Mouse (Mus musculus) megakaryocyte-erythroid progenitor cell, adult 5-6 weeks (primary cell): ENCODE results near the gene Stk32c. TPM values are rescaled to one million over a fixed set of nuclear protein-coding genes. Genes with fewer than 3 reads are reported as not detected.

Source experiments
- ATAC-seq: replicated peaks from 2 replicates; pipeline ENCODE4 v1.8.0; 2016; ENCODE audit warnings: mild to moderate bottlenecking, inconsistent platforms; ENCODE audit not compliant: severe bottlenecking, poor library complexity, low FRiP score, low TSS enrichment
- total RNA-seq, 2 experiments: library from RNA; stranded (forward) in 1 of 2; stranded (reverse) in 1 of 2; fragments of 200-1000, 215-1000 nt in 1 of 2; fragments of >200 nt in 1 of 2; fragmentation: Nextera tagmentation in 1 of 2; gene quantifications; 2 replicates each; pipeline ENCODE4 v1.2.3; 2014 to 2017

Gene Stk32c
- total RNA-seq, 2 experiments from 2014 or later, result not detected

DNA sequence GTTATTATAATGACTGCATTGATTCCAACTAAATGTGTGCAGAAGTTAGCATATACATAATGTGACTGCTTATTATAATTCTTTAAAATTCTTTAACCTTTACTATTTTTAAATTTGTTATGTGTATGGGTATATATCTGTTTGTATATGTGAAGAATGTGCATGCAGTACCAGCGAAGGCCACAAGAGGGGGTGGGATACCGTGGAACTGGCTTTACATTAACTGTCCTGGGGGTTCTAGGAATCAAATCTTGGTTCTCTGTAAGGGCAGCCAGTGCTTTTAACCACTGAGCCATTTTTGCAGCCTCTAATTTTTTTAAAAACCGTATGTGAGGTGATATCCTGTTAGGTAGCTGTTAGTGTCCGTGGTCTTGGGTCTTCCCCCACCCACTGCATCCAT is 132.4 kb downstream of the Stk32c start:
- ATAC-seq, result no peak

DNA sequence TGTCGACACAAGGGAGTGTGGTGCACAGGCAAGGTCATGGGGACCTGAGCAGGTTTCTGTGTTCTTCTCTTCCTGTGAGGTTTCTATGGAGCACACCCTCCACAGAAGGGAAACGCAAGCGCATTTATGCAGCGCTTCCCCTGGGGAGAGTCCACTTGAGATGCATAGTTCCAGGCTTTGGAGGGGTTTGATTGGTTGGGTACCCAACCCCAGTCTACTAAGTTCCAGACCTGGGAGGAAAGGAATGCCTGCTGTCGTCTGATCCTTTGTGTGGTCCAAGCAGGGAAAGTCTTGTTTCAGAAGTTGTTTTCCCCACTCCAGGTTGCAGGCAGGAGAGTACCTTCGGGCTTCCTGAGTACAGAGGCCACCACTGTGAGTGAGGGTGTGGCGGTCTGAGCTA is 134.0 kb downstream of the Stk32c start:
- no peak for ATAC-seq

DNA sequence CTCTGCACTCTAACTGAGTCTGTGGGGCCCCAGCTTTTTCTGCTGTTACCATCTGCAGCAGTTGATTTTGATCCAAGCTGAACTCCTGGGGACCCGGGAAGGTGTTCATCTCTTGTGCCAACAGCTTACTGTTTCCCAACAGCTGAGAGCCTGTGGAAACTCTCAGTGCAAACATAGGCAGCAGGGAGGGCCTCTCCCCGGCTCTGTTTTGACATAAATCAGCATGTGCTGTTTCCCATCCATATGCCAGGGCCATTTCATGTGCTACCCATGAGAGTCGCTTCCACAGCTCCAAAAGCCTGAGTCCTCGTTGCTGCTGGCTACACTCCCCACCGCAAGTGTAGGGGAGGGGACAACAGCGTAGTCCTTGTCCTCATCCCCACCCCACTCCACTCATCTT is 134.9 kb downstream of the Stk32c start:
- ATAC-seq, result no peak

GRCm38 (mm10) chr7:139077283-139077682 is 135.8 kb downstream of the Stk32c start:
- ATAC-seq, result no peak

DNA sequence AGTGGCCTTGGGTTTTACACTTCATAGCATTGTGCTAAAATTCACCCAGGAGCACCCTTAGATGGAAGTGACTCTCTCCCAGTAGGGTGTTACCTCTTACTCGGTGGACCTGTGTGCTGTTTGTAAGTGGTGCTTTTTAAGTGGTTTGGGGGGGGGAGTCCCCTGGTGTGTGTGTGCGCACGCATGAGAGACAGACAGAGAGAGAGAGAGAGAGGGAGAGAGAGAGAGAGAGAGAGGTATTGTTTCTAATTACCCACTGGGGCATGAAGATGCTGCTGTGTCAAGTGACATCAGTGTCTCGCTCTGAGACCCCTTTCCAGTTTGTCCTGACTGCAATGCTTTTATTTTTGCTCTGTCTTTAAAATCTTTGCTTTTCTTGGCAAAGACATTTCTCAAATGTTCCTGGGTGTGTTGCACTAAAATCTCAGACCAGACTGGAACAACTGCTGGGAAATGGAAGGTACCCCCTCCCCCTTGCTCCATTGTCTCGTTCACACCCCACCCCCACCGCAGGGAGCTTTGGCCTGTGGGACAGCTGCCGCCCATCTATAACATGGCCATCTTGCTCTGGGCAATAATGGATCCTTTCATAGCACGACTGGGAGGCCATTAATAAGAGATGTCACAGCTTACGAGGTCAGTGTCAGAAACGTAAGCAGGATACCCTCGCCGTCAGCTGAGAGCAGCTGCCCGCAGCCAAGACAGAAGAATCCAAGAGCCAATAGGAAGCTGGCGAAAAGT is 137.9 kb downstream of the Stk32c start:
- no peak for ATAC-seq

DNA sequence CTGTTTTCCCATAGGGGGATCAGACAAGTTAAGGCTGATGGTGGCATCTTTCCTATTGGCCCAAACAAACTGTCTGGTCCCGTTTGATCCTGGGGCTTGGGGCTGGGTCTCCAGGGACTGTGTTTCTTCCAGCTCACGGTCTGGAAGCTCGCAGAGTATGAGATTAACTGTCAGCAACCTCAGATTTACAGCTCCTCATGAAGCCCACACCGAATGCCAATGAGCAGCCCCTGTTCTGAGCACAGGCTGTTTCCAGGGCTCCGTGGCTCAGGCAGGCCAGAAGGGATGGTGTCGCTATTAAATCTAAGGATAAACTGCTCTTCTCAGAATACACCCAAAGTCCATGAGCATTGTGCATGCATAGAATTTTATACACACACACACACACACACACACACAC is 138.9 kb downstream of the Stk32c start:
- ATAC-seq, result no peak

GRCm38 (mm10) chr7:139068182-139068623 is 144.9 kb downstream of the Stk32c start:
- peak; percentile 83 for ATAC-seq

GRCm38 (mm10) chr7:139063406-139063805 is 149.7 kb downstream of the Stk32c start:
- peak; percentile 51; the same call in 1 of the 2 replicates for ATAC-seq

Other genes starting within 250 kb of the Stk32c start
- not detected in 2 replicates for gene Dpysl4, start 127.3 kb downstream of the Stk32c start, total RNA-seq (2014; fragmentation: Nextera tagmentation)
- not detected in 2 replicates for gene Dpysl4, start 127.3 kb downstream of the Stk32c start, total RNA-seq (2017)
- 2.4 TPM in 1 of 2 replicates, not detected in the other for gene Lrrc27, start 319 bp downstream of the Stk32c start, total RNA-seq (2014; fragmentation: Nextera tagmentation)
- 0.56 and 1.4 TPM in 2 replicates for gene Lrrc27, start 319 bp downstream of the Stk32c start, total RNA-seq (2017)
- gene Pwwp2b, start 35.2 kb upstream of the Stk32c start, total RNA-seq (2014; fragmentation: Nextera tagmentation), result 1.4 and 2.4 TPM in 2 replicates
- gene Pwwp2b, start 35.2 kb upstream of the Stk32c start, total RNA-seq (2017), result 1.1 and 2.1 TPM in 2 replicates
- 4.6 and 8.2 TPM in 2 replicates for gene Inpp5a, start 175.8 kb upstream of the Stk32c start, total RNA-seq (2014; fragmentation: Nextera tagmentation)
- 3.2 and 4.9 TPM in 2 replicates for gene Inpp5a, start 175.8 kb upstream of the Stk32c start, total RNA-seq (2017)